Mouse (Mus musculus): ENCODE measurements around the gene Golga4. TPM values are rescaled to one million over a fixed set of nuclear protein-coding genes. Genes with fewer than 3 reads are reported as not detected.

Golga4 gene
- polyA plus RNA-seq, 1 experiment from 2014 or later = 52.5 TPM

DNA sequence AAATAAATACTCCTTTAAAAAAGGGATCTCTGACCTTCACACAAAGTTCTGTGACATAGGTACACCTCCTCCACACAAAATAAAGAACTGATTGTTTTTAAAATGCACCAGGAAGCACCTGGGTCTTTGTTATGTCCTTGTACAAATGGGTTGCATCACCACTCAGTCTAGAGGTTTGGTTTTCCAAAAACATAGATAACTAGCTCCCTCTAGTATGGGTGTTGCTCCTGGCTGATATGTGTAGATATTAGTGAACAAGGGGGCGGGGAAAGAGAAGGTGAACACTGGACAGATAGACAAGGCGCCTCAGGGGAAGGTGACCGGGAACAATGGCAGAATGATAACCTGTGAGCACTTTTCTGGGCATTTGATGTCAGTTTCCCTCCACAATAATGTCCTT is 10.1 kb upstream of the Golga4 start:
- no peak overlapping the region for H3K4me3 ChIP-seq (ENCODE audit: low read depth, low read length)
- no peak overlapping the region for H3K4me2 ChIP-seq (replicated peaks; ENCODE audit: low read depth)
- no peaks in the 10 kb centered on the region for H3K4me1 ChIP-seq (replicated peaks; ENCODE audit: control insufficient read depth, insufficient read depth, low read length)
- no peak overlapping the region for H3K27ac ChIP-seq (ENCODE audit: low read depth, low read length)
- H3K27me3 ChIP-seq (replicated peaks; ENCODE audit: control insufficient read depth, insufficient read depth, low read length) = no peaks in the 10 kb centered on the region
- no peak for TF ChIP-seq CTCF (IDR thresholded peaks at IDR 0.05; ENCODE audit: low read depth)
- no peaks in the 10 kb centered on the region for H3K36me3 ChIP-seq (ENCODE audit: control insufficient read depth, insufficient read depth)
- 67% methylated on average over 3 of the region's 3 CpGs for WGBS
- no peak for ATAC-seq
- H3K9me3 ChIP-seq (ENCODE audit: control insufficient read depth) = no peaks in the 10 kb centered on the region
- no peak overlapping the region for H3K9ac ChIP-seq (ENCODE audit: low read depth, low read length)

DNA sequence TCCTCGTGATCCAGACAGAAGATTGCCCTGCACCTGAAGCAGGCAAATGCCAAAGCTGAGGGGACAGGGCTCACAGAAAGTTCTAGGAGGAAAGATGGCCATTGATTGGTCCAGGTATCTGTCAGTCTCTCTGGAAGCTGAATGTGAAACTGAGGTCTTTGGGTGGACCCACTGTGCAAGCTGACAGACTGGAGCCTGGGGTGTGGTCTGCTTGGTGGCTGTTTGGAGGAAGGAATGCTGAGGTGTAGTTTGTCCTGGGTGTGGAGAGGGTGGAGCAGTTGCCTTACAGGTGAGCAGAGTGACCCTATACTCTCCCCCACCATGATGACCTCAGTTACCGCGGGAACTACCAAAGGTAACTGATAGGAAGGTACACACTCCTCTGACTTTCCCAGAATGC is 9.1 kb upstream of the Golga4 start:
- no peaks in the 10 kb centered on the region for H3K9me3 ChIP-seq (ENCODE audit: control insufficient read depth)
- H3K9ac ChIP-seq (ENCODE audit: low read depth, low read length) = no peak overlapping the region
- no peaks in the 10 kb centered on the region for H3K27me3 ChIP-seq (replicated peaks; ENCODE audit: control insufficient read depth, insufficient read depth, low read length)
- H3K4me2 ChIP-seq (replicated peaks; ENCODE audit: low read depth) = peak overlapping the region; percentile 24
- TF ChIP-seq CTCF (IDR thresholded peaks at IDR 0.05; ENCODE audit: low read depth) = no peak
- H3K27ac ChIP-seq (ENCODE audit: low read depth, low read length) = no peak overlapping the region; the same call in 1 of the 2 replicates
- WGBS = 39% methylated on average over 3 of the region's 3 CpGs
- no peak overlapping the region for H3K4me3 ChIP-seq (ENCODE audit: low read depth, low read length)
- H3K4me1 ChIP-seq (replicated peaks; ENCODE audit: control insufficient read depth, insufficient read depth, low read length) = no peaks in the 10 kb centered on the region
- no peaks in the 10 kb centered on the region for H3K36me3 ChIP-seq (ENCODE audit: control insufficient read depth, insufficient read depth)
- peak; percentile 92 for ATAC-seq

DNA sequence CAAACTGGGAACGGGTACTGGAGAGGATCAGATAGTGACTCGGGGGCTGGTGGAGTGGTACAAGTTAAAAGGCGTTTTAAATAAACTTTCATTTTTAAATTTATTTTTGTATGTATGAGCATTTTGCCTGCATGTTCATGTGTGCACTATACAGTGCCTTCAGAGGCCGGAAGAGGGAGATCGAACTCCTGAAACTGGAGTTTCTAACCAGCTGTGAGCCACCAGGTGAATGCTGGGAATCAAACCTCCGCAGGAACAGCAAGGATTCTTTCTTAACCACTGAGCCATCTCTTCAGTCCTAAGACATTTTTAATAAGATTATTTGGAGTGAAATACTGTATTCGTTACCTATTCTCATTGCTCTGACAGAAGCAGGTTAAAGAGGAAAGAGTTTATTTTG is 8.0 kb upstream of the Golga4 start:
- Histone ChIP-seq H3K9ac (ENCODE audit: low read depth, low read length) (no peak overlapping the region), H3K36me3 (ENCODE audit: control insufficient read depth, insufficient read depth) (no peaks in the 10 kb centered on the region), H3K4me1 (replicated peaks; ENCODE audit: control insufficient read depth, insufficient read depth, low read length) (no peaks in the 10 kb centered on the region), H3K27me3 (replicated peaks; ENCODE audit: control insufficient read depth, insufficient read depth, low read length) (no peaks in the 10 kb centered on the region), H3K4me2 (replicated peaks; ENCODE audit: low read depth) (no peak overlapping the region), H3K4me3 (ENCODE audit: low read depth, low read length) (no peak overlapping the region), H3K27ac (ENCODE audit: low read depth, low read length) (no peak overlapping the region), H3K9me3 (ENCODE audit: control insufficient read depth) (no peaks in the 10 kb centered on the region)
- no peak for TF ChIP-seq CTCF (IDR thresholded peaks at IDR 0.05; ENCODE audit: low read depth)
- no peak for ATAC-seq
- 75% methylated on average over 7 of the region's 7 CpGs for WGBS

DNA sequence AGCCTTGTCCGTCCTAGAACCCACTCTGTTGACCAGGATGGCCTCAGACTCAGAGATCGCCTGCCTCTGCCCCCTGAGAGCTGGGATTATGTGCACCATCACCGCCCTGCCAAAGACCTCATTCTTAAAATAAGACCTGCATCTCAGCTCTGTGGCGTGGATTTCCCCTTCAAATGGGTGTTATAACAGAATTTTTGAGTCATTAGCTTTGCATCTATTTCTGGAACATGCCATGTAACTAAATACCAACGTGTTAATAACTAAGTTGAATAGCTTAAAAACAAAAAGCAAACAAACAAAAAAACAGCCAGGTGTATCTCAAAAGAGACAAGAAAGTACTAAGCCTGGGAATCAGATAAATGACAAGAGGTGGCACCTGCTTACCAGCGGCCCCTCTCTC is 5.1 kb upstream of the Golga4 start:
- Histone ChIP-seq H3K9ac (ENCODE audit: low read depth, low read length) (no peak overlapping the region), H3K4me1 (replicated peaks; ENCODE audit: control insufficient read depth, insufficient read depth, low read length) (no peaks in the 10 kb centered on the region), H3K4me3 (ENCODE audit: low read depth, low read length) (no peak overlapping the region), H3K36me3 (ENCODE audit: control insufficient read depth, insufficient read depth) (no peaks in the 10 kb centered on the region), H3K27me3 (replicated peaks; ENCODE audit: control insufficient read depth, insufficient read depth, low read length) (no peaks in the 10 kb centered on the region), H3K9me3 (ENCODE audit: control insufficient read depth) (no peaks in the 10 kb centered on the region), H3K27ac (ENCODE audit: low read depth, low read length) (no peak overlapping the region), H3K4me2 (replicated peaks; ENCODE audit: low read depth) (no peak overlapping the region)
- WGBS = 73% methylated on average over 6 of the region's 6 CpGs
- TF ChIP-seq CTCF (IDR thresholded peaks at IDR 0.05; ENCODE audit: low read depth) = no peak
- no peak for ATAC-seq

DNA sequence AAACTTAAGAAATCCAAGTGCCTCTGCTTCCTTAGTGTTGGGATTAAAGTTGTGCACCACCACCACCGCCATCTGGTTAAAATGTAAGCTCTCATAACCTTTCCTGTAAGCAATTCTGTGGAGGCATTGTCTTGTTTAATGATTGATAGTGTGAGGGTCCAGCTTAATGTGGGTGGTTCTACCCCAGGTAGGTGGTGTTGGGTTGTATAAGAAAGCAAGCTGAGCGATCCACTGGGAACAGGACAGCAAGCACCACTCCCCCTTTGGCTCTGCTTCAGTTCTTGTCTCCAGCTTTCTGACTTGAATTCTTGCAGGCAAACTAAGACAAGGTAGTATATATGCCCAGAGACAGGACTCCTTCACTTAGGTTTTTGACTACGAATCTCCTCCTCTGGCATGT is 1.4 kb upstream of the Golga4 start:
- ATAC-seq = no peak
- Histone ChIP-seq H3K36me3 (ENCODE audit: control insufficient read depth, insufficient read depth) (no peaks in the 10 kb centered on the region), H3K27ac (ENCODE audit: low read depth, low read length) (no peak overlapping the region), H3K27me3 (replicated peaks; ENCODE audit: control insufficient read depth, insufficient read depth, low read length) (no peaks in the 10 kb centered on the region), H3K4me1 (replicated peaks; ENCODE audit: control insufficient read depth, insufficient read depth, low read length) (peaks cover 16% of the 10 kb centered on the region), H3K4me2 (replicated peaks; ENCODE audit: low read depth) (no peak overlapping the region), H3K4me3 (ENCODE audit: low read depth, low read length) (no peak overlapping the region), H3K9ac (ENCODE audit: low read depth, low read length) (no peak overlapping the region), H3K9me3 (ENCODE audit: control insufficient read depth) (no peaks in the 10 kb centered on the region)
- no peak for TF ChIP-seq CTCF (IDR thresholded peaks at IDR 0.05; ENCODE audit: low read depth)
- WGBS = 52% methylated on average over 3 of the region's 3 CpGs

DNA sequence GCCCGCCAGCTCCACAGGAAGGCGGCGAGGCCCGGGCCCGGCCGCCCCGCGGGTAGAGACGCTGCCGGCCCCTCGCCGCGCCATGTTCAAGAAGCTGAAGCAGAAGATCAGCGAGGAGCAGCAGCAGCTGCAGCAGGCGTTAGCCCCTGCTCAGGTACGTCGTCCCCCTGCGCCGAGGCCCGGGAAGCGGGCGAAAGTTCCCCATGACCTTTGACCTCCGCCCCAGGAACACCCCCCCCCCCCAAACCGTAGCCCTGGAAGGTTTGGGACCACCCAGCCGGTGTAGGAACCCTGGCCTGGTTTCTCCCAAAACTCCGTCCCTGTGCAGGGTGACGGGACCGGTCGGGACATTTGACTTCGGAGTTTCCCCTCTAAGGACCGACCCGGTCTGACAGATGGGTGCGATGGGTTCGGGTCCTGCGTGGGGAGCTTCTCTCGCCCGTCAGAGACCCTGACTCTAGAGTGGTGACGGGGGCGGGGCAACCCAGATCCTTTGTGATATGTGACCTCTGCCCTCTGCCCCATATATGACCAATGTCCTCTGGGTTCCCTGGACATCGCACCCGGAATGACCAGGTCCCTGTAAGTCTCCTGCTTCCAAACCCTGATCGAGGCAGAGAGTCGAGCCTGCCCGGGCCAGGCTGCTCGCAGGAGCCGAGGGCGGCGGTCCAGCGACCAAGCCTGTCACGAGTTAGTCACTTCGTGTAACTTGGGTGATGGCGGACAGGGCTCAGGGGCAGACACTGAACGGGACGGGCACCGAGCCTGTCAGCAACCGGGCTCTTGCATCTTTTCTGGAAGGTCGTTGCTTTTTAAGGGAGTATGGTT is 551 bp downstream of the Golga4 start:
- peak; percentile 35; the same call in 1 of the 2 replicates for ATAC-seq
- TF ChIP-seq CTCF (IDR thresholded peaks at IDR 0.05; ENCODE audit: low read depth) = no peak
- Histone ChIP-seq H3K9ac (ENCODE audit: low read depth, low read length) (peak overlapping the region; percentile 93), H3K4me3 (ENCODE audit: low read depth, low read length) (peak overlapping the region; percentile 88), H3K36me3 (ENCODE audit: control insufficient read depth, insufficient read depth) (no peaks in the 10 kb centered on the region; the same call in 1 of the 2 replicates), H3K4me2 (replicated peaks; ENCODE audit: low read depth) (peak overlapping the region; percentile 95), H3K27ac (ENCODE audit: low read depth, low read length) (peak overlapping the region; percentile 95), H3K9me3 (ENCODE audit: control insufficient read depth) (no peaks in the 10 kb centered on the region), H3K4me1 (replicated peaks; ENCODE audit: control insufficient read depth, insufficient read depth, low read length) (peaks cover 16% of the 10 kb centered on the region), H3K27me3 (replicated peaks; ENCODE audit: control insufficient read depth, insufficient read depth, low read length) (no peaks in the 10 kb centered on the region)
- under 1% methylated on average over 54 of the region's 57 CpGs for WGBS
